Mouse (Mus musculus) liver, adult 2 months (tissue): ENCODE data around the gene Atp8a2.

Experiments
- CTCF ChIP-seq: fragments of 200-500 bp; IDR thresholded peaks from 2 replicates; pipeline ENCODE4 v1.5.1; 2011; ENCODE audit warnings: low read depth, low read length, control low read depth
- POLR2A ChIP-seq: fragments of 200-500 bp; IDR thresholded peaks from 2 replicates; pipeline ENCODE4 v1.6.1; 2011; ENCODE audit warnings: low read length, control low read depth; ENCODE audit not compliant: insufficient read depth; ENCODE audit errors: extremely low read depth

GRCm38 (mm10) chr14:59883517-59884069 is 313.4 kb downstream of the Atp8a2 start:
- TF ChIP-seq POLR2A (no peak), CTCF (no peak)
